Mouse (Mus musculus): ENCODE measurements around the gene Klhl11. TPM values are rescaled to one million over a fixed set of nuclear protein-coding genes. Genes with fewer than 3 reads are reported as not detected.
A peak's percentile ranks its signal among the peaks of the same experiment; 100 is the strongest.

The Klhl11 gene
- polyA plus RNA-seq, 1 experiment from 2014 or later: 5.9 TPM

- peaks cover 70% of the 10 kb centered on the region for H3K36me3 ChIP-seq
- ATAC-seq: no peak
- no peak overlapping the region for H3K4me3 ChIP-seq (replicated peaks)
- H3K4me2 ChIP-seq (replicated peaks): no peak overlapping the region
- WGBS: 52% methylated on average over 6 of the region's 6 CpGs
- no peak overlapping the region for H3K27ac ChIP-seq
- H3K9me3 ChIP-seq: no peaks in the 10 kb centered on the region
- H3K9ac ChIP-seq: no peak overlapping the region
- no peaks in the 10 kb centered on the region for H3K27me3 ChIP-seq (replicated peaks)
- no peaks in the 10 kb centered on the region for H3K4me1 ChIP-seq (replicated peaks)
These were observed 28.8 kb upstream of the Klhl11 start for GRCm38 (mm10) chr11:100501321-100501720.

- ATAC-seq: no peak
- WGBS: 91% methylated on average over 7 of the region's 7 CpGs
- Histone ChIP-seq H3K27ac (no peak overlapping the region), H3K4me3 (replicated peaks) (no peak overlapping the region), H3K4me2 (replicated peaks) (no peak overlapping the region), H3K36me3 (peaks cover 72% of the 10 kb centered on the region), H3K4me1 (replicated peaks) (no peaks in the 10 kb centered on the region), H3K27me3 (replicated peaks) (no peaks in the 10 kb centered on the region), H3K9me3 (no peaks in the 10 kb centered on the region), H3K9ac (no peak overlapping the region)
These were observed 28.1 kb upstream of the Klhl11 start for GRCm38 (mm10) chr11:100500651-100501050.

GRCm38 (mm10) chr11:100500241-100500640 is 27.7 kb upstream of the Klhl11 start:
- H3K4me2 ChIP-seq (replicated peaks): no peak overlapping the region
- H3K9me3 ChIP-seq: no peaks in the 10 kb centered on the region
- H3K27me3 ChIP-seq (replicated peaks): no peaks in the 10 kb centered on the region
- 87% methylated on average over 3 of the region's 3 CpGs for WGBS
- H3K9ac ChIP-seq: no peak overlapping the region
- ATAC-seq: no peak
- H3K36me3 ChIP-seq: peaks cover 71% of the 10 kb centered on the region
- H3K4me3 ChIP-seq (replicated peaks): no peak overlapping the region
- no peaks in the 10 kb centered on the region for H3K4me1 ChIP-seq (replicated peaks)
- no peak overlapping the region for H3K27ac ChIP-seq

GRCm38 (mm10) chr11:100493771-100494170 is 21.2 kb upstream of the Klhl11 start:
- Histone ChIP-seq H3K4me1 (replicated peaks) (no peaks in the 10 kb centered on the region), H3K9me3 (no peaks in the 10 kb centered on the region), H3K27ac (no peak overlapping the region), H3K4me2 (replicated peaks) (no peak overlapping the region), H3K36me3 (peaks cover 64% of the 10 kb centered on the region), H3K4me3 (replicated peaks) (no peak overlapping the region), H3K27me3 (replicated peaks) (no peaks in the 10 kb centered on the region), H3K9ac (no peak overlapping the region)
- no peak for ATAC-seq
- 89% methylated on average over 12 of the region's 12 CpGs for WGBS

- no peaks in the 10 kb centered on the region for H3K9me3 ChIP-seq
- H3K9ac ChIP-seq: no peak overlapping the region
- H3K4me2 ChIP-seq (replicated peaks): no peak overlapping the region
- no peaks in the 10 kb centered on the region for H3K27me3 ChIP-seq (replicated peaks)
- H3K4me3 ChIP-seq (replicated peaks): no peak overlapping the region
- H3K27ac ChIP-seq: no peak overlapping the region
- H3K36me3 ChIP-seq: peaks cover 46% of the 10 kb centered on the region
- ATAC-seq: no peak
- H3K4me1 ChIP-seq (replicated peaks): no peaks in the 10 kb centered on the region
- 85% methylated on average over 6 of the region's 6 CpGs for WGBS
These were observed 18.4 kb upstream of the Klhl11 start for GRCm38 (mm10) chr11:100490951-100491350.

- H3K36me3 ChIP-seq: peaks cover 46% of the 10 kb centered on the region
- no peak overlapping the region for H3K4me3 ChIP-seq (replicated peaks)
- no peak for ATAC-seq
- no peak overlapping the region for H3K4me2 ChIP-seq (replicated peaks)
- no peak overlapping the region for H3K27ac ChIP-seq
- no peaks in the 10 kb centered on the region for H3K4me1 ChIP-seq (replicated peaks)
- no peaks in the 10 kb centered on the region for H3K27me3 ChIP-seq (replicated peaks)
- no peak overlapping the region for H3K9ac ChIP-seq
- H3K9me3 ChIP-seq: no peaks in the 10 kb centered on the region
- WGBS: 83% methylated on average over 8 of the region's 8 CpGs
These were observed 13.4 kb upstream of the Klhl11 start for GRCm38 (mm10) chr11:100485801-100486538.

GRCm38 (mm10) chr11:100484461-100484860 is 11.9 kb upstream of the Klhl11 start:
- Histone ChIP-seq H3K27ac (no peak overlapping the region), H3K9me3 (no peaks in the 10 kb centered on the region), H3K27me3 (replicated peaks) (no peaks in the 10 kb centered on the region), H3K4me1 (replicated peaks) (no peaks in the 10 kb centered on the region), H3K9ac (no peak overlapping the region), H3K4me3 (replicated peaks) (no peak overlapping the region), H3K4me2 (replicated peaks) (no peak overlapping the region), H3K36me3 (peaks cover 44% of the 10 kb centered on the region)
- 95% methylated on average over 3 of the region's 3 CpGs for WGBS
- no peak for ATAC-seq

- Histone ChIP-seq H3K27ac (no peak overlapping the region), H3K4me3 (replicated peaks) (no peak overlapping the region), H3K4me1 (replicated peaks) (no peaks in the 10 kb centered on the region), H3K9ac (no peak overlapping the region), H3K36me3 (peaks cover 32% of the 10 kb centered on the region), H3K4me2 (replicated peaks) (no peak overlapping the region), H3K9me3 (no peaks in the 10 kb centered on the region), H3K27me3 (replicated peaks) (no peaks in the 10 kb centered on the region)
- ATAC-seq: no peak
- 49% methylated on average over 7 of the region's 7 CpGs for WGBS
These were observed 6.6 kb upstream of the Klhl11 start for GRCm38 (mm10) chr11:100479152-100479551.

GRCm38 (mm10) chr11:100476281-100476680 is 3.7 kb upstream of the Klhl11 start:
- Histone ChIP-seq H3K4me2 (replicated peaks) (no peak overlapping the region), H3K9ac (no peak overlapping the region), H3K4me1 (replicated peaks) (peaks cover 2% of the 10 kb centered on the region; the same call in 1 of the 2 replicates), H3K4me3 (replicated peaks) (no peak overlapping the region), H3K27me3 (replicated peaks) (no peaks in the 10 kb centered on the region), H3K9me3 (no peaks in the 10 kb centered on the region), H3K27ac (no peak overlapping the region), H3K36me3 (peaks cover 16% of the 10 kb centered on the region)
- no peak for ATAC-seq
- 80% methylated on average over 5 of the region's 5 CpGs for WGBS

GRCm38 (mm10) chr11:100472935-100473295 is 374 bp upstream of the Klhl11 start:
- Histone ChIP-seq H3K4me2 (replicated peaks) (no peak overlapping the region), H3K4me3 (replicated peaks) (peak overlapping the region; percentile 96; the same call in 1 of the 2 replicates), H3K4me1 (replicated peaks) (peaks cover 10% of the 10 kb centered on the region), H3K9me3 (no peaks in the 10 kb centered on the region), H3K9ac (no peak overlapping the region), H3K27ac (no peak overlapping the region), H3K27me3 (replicated peaks) (no peaks in the 10 kb centered on the region), H3K36me3 (peaks cover 4% of the 10 kb centered on the region)
- WGBS: 39% methylated on average over 5 of the region's 5 CpGs
- peak; percentile 57 for ATAC-seq

GRCm38 (mm10) chr11:100471352-100472196 is 967 bp downstream of the Klhl11 start:
- no peaks in the 10 kb centered on the region for H3K36me3 ChIP-seq
- peaks cover 10% of the 10 kb centered on the region for H3K4me1 ChIP-seq (replicated peaks)
- ATAC-seq: peak; percentile 11; the same call in 1 of the 2 replicates
- no peaks in the 10 kb centered on the region for H3K9me3 ChIP-seq
- peak overlapping the region; percentile 91 for H3K9ac ChIP-seq
- H3K27me3 ChIP-seq (replicated peaks): no peaks in the 10 kb centered on the region
- H3K27ac ChIP-seq: no peak overlapping the region
- H3K4me3 ChIP-seq (replicated peaks): peak overlapping the region; percentile 96
- 4% methylated on average over 30 of the region's 30 CpGs for WGBS
- H3K4me2 ChIP-seq (replicated peaks): peak overlapping the region; percentile 84

GRCm38 (mm10) chr11:100465833-100466232 is 6.7 kb downstream of the Klhl11 start:
- no peak overlapping the region for H3K9ac ChIP-seq
- 73% methylated on average over 1 of the region's 1 CpGs for WGBS
- peaks cover 4% of the 10 kb centered on the region for H3K4me1 ChIP-seq (replicated peaks)
- no peak for ATAC-seq
- 0 out of 2 replicates have a peak, but pooled peaks cover 4% of the 10 kb centered on the region for H3K36me3 ChIP-seq
- no peaks in the 10 kb centered on the region for H3K9me3 ChIP-seq
- no peak overlapping the region for H3K4me3 ChIP-seq (replicated peaks)
- no peak overlapping the region for H3K4me2 ChIP-seq (replicated peaks)
- no peaks in the 10 kb centered on the region for H3K27me3 ChIP-seq (replicated peaks)
- H3K27ac ChIP-seq: no peak overlapping the region
